Mouse (Mus musculus): ENCODE data around the gene Serpinb8. TPM values are rescaled to one million over a fixed set of nuclear protein-coding genes. Genes with fewer than 3 reads are reported as not detected.

The Serpinb8 gene
- polyA plus RNA-seq, 1 experiment from 2014 or later, result 5.8 TPM

DNA sequence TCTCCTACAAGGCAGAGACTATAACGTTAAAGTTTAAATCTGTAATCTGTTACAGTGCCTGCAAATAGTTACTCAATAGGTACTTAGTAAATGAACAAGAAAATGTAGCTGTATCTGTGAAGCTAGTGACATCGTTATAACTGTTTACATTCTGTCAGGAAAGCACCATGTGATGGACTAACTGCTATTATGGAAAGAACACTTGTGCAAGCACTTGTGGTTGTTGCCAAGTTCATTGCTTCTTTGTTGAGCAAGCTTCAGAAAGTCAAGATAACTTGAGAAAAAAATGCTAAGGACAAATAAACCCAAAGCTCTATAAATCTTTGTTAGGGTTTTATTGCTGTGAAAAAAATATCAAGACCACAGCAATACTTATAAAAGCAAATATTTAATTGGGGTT lies 67.9 kb downstream of the Serpinb8 start:
- Histone ChIP-seq H3K4me2 (no peak overlapping the region), H3K9me3 (no peaks in the 10 kb centered on the region), H3K36me3 (no peaks in the 10 kb centered on the region), H3K4me1 (no peaks in the 10 kb centered on the region), H3K9ac (no peak overlapping the region), H3K4me3 (no peak overlapping the region), H3K27ac (no peak overlapping the region), H3K27me3 (no peaks in the 10 kb centered on the region)
- ATAC-seq (ENCODE audit: borderline replicate concordance, extremely low read depth, low FRiP score, low TSS enrichment), result peak; percentile 69; the same call in 1 of the 2 replicates
- WGBS, result 20% methylated on average over 2 of the region's 2 CpGs

Other genes with a start within 250 kb of the Serpinb8 start
- 0.34 TPM in 1 of 2 replicates, not detected in the other for gene Serpinb11, start 228.8 kb upstream of the Serpinb8 start, polyA plus RNA-seq (2015; fragmentation: Nextera tagmentation; extraction: Ambion mirVana)
- gene Serpinb7, start 190.4 kb upstream of the Serpinb8 start, polyA plus RNA-seq (2015; fragmentation: Nextera tagmentation; extraction: Ambion mirVana), result 0.20 and 0.52 TPM in 2 replicates
- 0.18 and 0.37 TPM in 2 replicates for gene Serpinb2, start 78.6 kb upstream of the Serpinb8 start, polyA plus RNA-seq (2015; fragmentation: Nextera tagmentation; extraction: Ambion mirVana)